Mouse (Mus musculus): ENCODE data around the gene Pou2f3.
"Not testable (repeated sequence)": the region's sequence is repeated elsewhere in the genome, so short reads cannot be mapped to it uniquely, and the experiment has no call there.

Pou2f3 gene

GRCm38 (mm10) chr9:43155960-43156359, 54.2 kb downstream of the Pou2f3 start:
- DNase-seq (ENCODE audit: low spot score) = no peak

- no peak for DNase-seq (ENCODE audit: low spot score)
Measured at GRCm38 (mm10) chr9:43151779-43152178, 58.4 kb downstream of the Pou2f3 start.

- DNase-seq (ENCODE audit: low spot score) = no peak
Measured at GRCm38 (mm10) chr9:43150957-43151356, 59.2 kb downstream of the Pou2f3 start.

GRCm38 (mm10) chr9:43150075-43150474, 60.1 kb downstream of the Pou2f3 start:
- no peak for DNase-seq (ENCODE audit: low spot score)

- no peak for DNase-seq (ENCODE audit: low spot score)
Measured at GRCm38 (mm10) chr9:43149498-43149897, 60.7 kb downstream of the Pou2f3 start.

GRCm38 (mm10) chr9:43145196-43145595, 65.0 kb downstream of the Pou2f3 start:
- DNase-seq (ENCODE audit: low spot score) = no peak

- DNase-seq (ENCODE audit: low spot score) = peak; percentile 11
Measured at GRCm38 (mm10) chr9:43144206-43144810, 65.9 kb downstream of the Pou2f3 start.

GRCm38 (mm10) chr9:43141839-43142238, 68.3 kb downstream of the Pou2f3 start:
- peak; percentile 89 for DNase-seq (ENCODE audit: low spot score)

- no peak for DNase-seq (ENCODE audit: low spot score)
Measured at GRCm38 (mm10) chr9:43133525-43133924, 76.6 kb downstream of the Pou2f3 start.

GRCm38 (mm10) chr9:43132380-43132779, 77.8 kb downstream of the Pou2f3 start:
- DNase-seq (ENCODE audit: low spot score) = no peak

- no peak for DNase-seq (ENCODE audit: low spot score)
Measured at GRCm38 (mm10) chr9:43131940-43132339, 78.2 kb downstream of the Pou2f3 start.

GRCm38 (mm10) chr9:43130684-43131083, 79.5 kb downstream of the Pou2f3 start:
- no peak for DNase-seq (ENCODE audit: low spot score)

- no peak for DNase-seq (ENCODE audit: low spot score)
Measured at GRCm38 (mm10) chr9:43127101-43127787, 82.9 kb downstream of the Pou2f3 start.

- no peak for DNase-seq (ENCODE audit: low spot score)
Measured at GRCm38 (mm10) chr9:43122379-43122778, 87.8 kb downstream of the Pou2f3 start.

GRCm38 (mm10) chr9:43121948-43122347, 88.2 kb downstream of the Pou2f3 start:
- DNase-seq (ENCODE audit: low spot score) = not testable (repeated sequence)

- no peak for DNase-seq (ENCODE audit: low spot score)
Measured at GRCm38 (mm10) chr9:43116997-43117336, 93.2 kb downstream of the Pou2f3 start.

- DNase-seq (ENCODE audit: low spot score) = peak; percentile 76
Measured at GRCm38 (mm10) chr9:43116134-43116996, 93.8 kb downstream of the Pou2f3 start, which contains the start of gene Tmem136. Gene Tmem136 (minus strand): TSS chr9:43116570.

- peak; percentile 18 for DNase-seq (ENCODE audit: low spot score)
Measured at GRCm38 (mm10) chr9:43115431-43116133, 94.6 kb downstream of the Pou2f3 start.

GRCm38 (mm10) chr9:43114833-43115232, 95.3 kb downstream of the Pou2f3 start:
- no peak for DNase-seq (ENCODE audit: low spot score)

GRCm38 (mm10) chr9:43110286-43110980, 99.7 kb downstream of the Pou2f3 start:
- DNase-seq (ENCODE audit: low spot score) = no peak

- DNase-seq (ENCODE audit: low spot score) = no peak
Measured at GRCm38 (mm10) chr9:43109125-43109524, 101.0 kb downstream of the Pou2f3 start.

GRCm38 (mm10) chr9:43108721-43109120, 101.4 kb downstream of the Pou2f3 start:
- DNase-seq (ENCODE audit: low spot score) = no peak

Measured in retina, embryonic 14.5 days (tissue).